Mouse (Mus musculus): ENCODE measurements around the gene 1700018F24Rik.
"Not testable (repeated sequence)": the region's sequence is repeated elsewhere in the genome, so short reads cannot be mapped to it uniquely, and the experiment has no call there.

The 1700018F24Rik gene

GRCm38 (mm10) chr5:145083201-145083600 lies 40.4 kb downstream of the 1700018F24Rik start:
- not testable (repeated sequence) for DNase-seq

- DNase-seq, result peak; percentile 96
Observed at GRCm38 (mm10) chr5:145083632-145084451, 41.1 kb downstream of the 1700018F24Rik start, which contains the start of the genes Arpc1a and Kpna7. TSS of gene Arpc1a (plus strand) at chr5:145083830. TSS of gene Kpna7 (minus strand) at chr5:145084030.

- DNase-seq, result no peak
Observed at GRCm38 (mm10) chr5:145084822-145085221, 42.0 kb downstream of the 1700018F24Rik start.

- DNase-seq, result no peak
Observed at GRCm38 (mm10) chr5:145088186-145088585, 45.4 kb downstream of the 1700018F24Rik start.

GRCm38 (mm10) chr5:145089878-145090277 lies 47.1 kb downstream of the 1700018F24Rik start:
- DNase-seq, result no peak
